Mouse (Mus musculus) megakaryocyte, embryonic 14.5 days (primary cell): ENCODE measurements around the gene Mgst3.

Experiments
- FLI1 ChIP-seq: IDR thresholded peaks from 2 replicates; pipeline ENCODE4 v1.6.1; 2012; ENCODE audit warnings: low read length, inconsistent platforms, mixed read lengths
- GATA1 ChIP-seq: IDR thresholded peaks from 3 replicates; pipeline ENCODE4 v1.6.1; 2012; ENCODE audit warnings: mixed read lengths, low read length, inconsistent platforms, borderline replicate concordance

- no peak for TF ChIP-seq GATA1
- TF ChIP-seq FLI1 = no peak
Measured at GRCm38 (mm10) chr1:167430976-167431676, 37.5 kb upstream of the Mgst3 start.
